Mouse (Mus musculus) adrenal gland, adult 18-20 months (tissue): ENCODE measurements around the gene Zbtb7a. TPM values are rescaled to one million over a fixed set of nuclear protein-coding genes. Genes with fewer than 3 reads are reported as not detected.
A peak's percentile ranks its signal among the peaks of the same experiment; 100 is the strongest.
"Not testable (repeated sequence)": the region's sequence is repeated elsewhere in the genome, so short reads cannot be mapped to it uniquely, and the experiment has no call there.

Source experiments
- DNase-seq, 2 experiments: peaks; one replicate each; pipeline ENCODE4 v3.0.0; 2021 to 2022; ENCODE audit warnings: low spot score in 2 of 2
- total RNA-seq, 2 experiments: library from RNA; stranded (reverse); gene quantifications; 1 replicate in 1 of 2; 2 replicates in 1 of 2; pipeline ENCODE4 v1.2.3; 2021

Zbtb7a gene
- total RNA-seq, 2 experiments from 2014 or later = 65.3 to 84.8 TPM

DNA sequence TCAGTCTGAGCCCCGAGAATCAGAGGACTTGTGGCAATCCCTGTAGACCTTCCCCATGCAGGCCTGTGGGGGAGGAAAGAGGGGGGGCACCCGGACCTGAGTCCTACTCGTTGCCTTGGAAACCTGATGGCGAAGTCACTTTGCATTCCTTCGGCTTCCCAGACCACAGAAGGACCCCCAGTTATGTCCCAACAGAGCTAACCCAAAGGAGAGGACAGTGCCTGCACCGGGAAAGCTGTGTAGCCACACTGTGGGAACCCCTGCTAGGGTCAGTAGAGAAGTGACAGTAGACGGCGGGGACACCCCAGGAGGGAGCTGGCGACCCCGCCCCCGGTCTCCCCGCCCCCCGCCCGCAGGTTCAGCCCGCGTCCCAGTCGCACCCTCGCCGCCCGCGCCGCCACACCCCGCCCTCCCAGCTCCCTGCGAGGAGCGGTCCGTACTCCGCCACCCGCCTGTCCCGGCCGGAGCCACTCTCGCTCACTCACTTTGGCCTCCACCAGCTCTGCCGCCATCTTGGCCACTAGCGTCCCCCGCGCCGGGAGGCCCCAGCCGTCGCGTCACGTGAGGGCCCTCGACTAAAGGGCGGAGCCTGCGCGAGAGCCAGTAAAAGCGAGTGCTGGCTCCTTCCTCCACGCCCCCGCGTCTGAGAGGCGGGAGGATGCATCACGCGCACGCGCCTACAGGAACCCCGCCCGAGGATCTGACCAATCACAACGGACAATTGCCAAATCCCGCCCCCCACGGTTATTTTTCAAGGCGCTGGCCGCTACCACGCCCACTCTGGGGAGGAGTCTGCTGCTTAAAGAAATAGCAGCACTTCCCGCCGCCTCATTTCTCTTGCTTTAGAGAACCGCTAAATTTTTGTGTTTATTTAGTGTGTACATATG is 32.4 kb downstream of the Zbtb7a start, which contains the start of gene Pias4:
Gene Pias4, minus strand, starts transcription at position 724 of the 887 bp plus-strand sequence.
- DNase-seq = peak; percentile 99

DNA sequence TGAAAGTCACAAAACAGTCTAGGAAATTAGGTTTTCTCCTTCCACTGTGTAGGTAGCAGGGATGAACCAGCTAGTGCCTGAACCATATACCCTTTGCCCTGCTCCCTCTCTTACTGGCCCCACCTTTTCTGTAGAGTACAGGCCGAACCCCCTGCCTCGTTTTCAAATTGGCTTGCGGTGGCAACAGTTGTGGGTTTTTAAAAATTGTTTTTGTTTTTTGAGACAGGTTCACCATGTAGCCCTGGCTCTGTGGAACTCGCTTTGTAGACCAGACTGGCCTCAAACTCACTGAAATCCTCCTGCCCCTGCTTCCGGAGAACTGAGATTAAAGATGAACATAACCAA is 33.0 kb downstream of the Zbtb7a start:
- DNase-seq = no peak

DNA sequence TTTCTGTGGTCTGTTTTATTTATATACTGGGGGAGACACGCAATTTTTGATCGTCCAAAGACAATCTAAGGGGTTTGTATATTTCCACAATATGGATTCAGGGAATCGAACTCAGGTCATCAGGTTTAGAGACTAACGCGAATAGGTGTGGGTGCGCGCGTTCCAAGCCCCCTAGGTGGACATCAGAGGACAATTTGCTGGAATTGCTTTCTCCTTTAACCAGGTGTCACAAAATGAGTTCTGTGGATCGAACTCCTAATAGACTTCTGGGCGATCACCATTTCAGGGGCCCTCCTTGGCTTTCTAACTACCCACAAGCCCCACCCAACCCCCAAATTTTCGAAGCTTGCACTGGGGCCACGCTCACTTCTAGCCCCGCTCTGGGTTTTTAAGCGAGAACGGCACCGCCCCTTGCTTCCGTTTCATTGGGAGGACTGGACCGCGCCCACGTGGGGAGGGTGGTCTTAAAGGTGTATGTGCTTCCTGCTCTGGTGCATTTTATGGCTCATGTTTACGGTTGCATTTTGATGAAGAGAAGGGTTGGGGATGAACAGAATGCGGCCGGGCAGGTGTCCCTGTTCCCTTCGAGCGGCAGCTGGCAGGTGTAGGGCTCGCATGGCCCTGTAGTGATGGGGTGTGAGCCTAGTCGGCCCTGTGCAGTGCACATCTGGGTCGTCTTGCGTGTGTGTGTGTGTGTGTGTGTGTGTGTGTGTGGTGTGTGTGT is 33.7 kb downstream of the Zbtb7a start:
- peak; percentile 71 to 77 for DNase-seq

DNA sequence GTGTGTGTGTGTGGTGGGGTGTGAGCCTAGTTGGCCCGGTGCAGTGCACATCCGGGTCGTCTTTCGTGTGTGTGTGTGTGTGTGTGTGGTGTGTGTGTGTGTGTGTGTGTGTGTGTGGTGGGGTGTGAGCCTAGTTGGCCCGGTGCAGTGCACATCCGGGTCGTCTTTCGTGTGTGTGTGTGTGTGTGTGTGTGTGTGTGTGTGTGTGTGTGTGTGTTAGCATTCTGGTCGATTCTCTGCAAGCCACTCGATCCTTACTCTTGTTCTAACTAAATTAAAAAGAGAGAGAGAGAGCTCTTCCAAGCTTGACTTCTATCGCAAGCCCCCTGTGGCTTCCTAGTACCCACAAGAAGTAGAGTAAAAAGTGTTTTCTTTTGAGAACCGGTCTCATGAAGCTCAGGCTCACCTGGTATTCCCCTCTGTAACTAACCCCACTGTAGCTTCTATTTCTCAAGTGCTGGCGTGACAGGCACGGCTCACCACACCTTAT is 34.4 kb downstream of the Zbtb7a start:
- DNase-seq = not testable (repeated sequence)

DNA sequence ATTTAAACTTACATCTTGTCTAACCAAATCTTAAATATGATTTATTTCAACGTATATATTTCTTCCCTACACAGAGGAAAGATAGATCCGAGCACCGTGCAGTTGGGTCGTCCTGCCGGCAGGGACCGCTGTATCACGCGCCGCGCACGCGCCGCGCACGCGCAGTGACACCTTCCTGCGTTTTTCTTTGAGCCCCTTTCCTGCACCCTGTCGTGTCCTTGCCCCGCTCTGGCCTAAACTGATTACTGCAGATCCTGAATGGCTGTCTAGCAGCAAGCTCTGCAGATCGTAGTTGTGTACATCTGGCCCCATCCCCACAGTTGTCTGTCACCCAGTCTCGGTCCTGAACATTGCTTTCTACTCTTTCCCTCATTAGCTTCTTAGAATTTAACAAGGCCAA is 38.1 kb downstream of the Zbtb7a start:
- DNase-seq = peak; percentile 83 to 85

DNA sequence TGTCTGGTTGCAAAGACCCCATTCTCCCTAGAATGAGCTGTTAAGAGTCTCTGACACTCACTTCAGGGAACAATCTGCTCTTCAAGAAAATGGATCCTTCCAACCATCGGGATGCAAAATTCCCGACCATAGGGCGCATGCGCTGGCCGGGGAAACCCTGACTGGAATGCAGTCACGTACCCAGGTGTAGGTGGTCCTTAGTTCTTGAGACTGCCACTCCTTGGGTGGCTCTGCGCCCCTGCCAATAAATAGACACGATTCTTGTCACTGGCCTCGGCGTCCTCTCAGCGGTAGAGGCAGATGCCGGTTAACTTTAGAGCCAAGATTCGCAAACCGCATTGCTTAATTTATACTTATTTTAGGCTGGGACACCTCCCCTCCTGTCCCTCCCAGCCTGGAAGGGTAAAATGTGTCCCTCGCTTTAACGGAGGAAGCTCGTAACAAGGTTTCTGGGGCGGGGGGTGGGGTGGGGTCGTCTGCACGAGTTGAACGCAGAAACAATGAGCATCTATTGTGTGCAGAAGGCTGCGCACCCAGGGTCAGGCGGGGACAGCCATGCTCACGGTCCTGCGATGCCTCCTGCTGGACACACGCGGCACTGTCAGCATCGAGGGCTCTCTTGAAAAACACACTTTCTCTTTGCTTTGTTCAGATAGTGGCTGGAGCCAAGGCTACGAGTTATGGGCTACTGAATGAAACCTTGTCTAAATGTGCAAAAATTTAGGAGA is 39.8 kb downstream of the Zbtb7a start:
- peak; percentile 86 to 89 for DNase-seq

DNA sequence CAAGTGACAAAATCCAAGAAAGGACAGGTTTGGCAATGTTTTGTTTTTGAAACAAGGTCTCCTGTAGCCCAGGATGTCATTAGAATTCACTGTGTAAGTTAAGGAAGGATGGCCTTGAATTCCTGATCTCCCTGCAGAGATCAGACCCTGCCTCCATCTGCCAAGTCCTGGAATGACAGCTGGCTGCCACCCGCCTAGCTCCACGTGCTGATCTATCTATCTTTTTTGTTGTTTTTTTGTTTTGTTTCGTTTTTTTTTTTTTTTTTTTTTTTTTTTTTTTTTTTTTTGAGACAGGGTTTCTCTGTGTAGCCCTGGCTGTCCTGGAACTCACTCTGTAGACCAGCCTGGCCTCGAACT is 40.3 kb downstream of the Zbtb7a start:
- DNase-seq = not testable (repeated sequence)

DNA sequence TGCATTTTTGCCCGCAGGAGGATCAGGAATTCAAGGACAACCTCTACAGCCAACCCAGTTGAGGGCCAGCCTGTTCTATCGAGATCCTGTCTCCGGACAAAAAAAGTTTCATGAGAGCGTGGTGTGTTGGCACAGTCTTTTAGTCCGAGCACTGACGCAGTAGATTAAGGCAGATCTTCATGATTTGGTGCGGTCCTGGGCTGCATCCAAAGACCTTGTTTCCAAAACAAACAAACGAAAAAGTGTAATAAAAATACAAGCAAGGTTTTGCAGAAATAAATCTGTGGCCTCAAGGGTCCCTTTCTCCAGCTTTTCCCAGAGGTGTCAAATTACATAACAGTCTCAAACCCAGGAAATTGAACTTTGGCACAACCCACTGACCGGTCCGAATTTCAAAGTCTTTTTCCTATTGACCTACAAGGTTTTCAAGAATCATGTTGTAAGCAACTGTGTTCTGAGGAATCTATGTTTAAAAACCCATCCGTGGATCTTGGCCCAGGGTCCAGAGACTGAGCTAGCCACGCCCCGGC is 41.0 kb downstream of the Zbtb7a start:
- DNase-seq = no peak

DNA sequence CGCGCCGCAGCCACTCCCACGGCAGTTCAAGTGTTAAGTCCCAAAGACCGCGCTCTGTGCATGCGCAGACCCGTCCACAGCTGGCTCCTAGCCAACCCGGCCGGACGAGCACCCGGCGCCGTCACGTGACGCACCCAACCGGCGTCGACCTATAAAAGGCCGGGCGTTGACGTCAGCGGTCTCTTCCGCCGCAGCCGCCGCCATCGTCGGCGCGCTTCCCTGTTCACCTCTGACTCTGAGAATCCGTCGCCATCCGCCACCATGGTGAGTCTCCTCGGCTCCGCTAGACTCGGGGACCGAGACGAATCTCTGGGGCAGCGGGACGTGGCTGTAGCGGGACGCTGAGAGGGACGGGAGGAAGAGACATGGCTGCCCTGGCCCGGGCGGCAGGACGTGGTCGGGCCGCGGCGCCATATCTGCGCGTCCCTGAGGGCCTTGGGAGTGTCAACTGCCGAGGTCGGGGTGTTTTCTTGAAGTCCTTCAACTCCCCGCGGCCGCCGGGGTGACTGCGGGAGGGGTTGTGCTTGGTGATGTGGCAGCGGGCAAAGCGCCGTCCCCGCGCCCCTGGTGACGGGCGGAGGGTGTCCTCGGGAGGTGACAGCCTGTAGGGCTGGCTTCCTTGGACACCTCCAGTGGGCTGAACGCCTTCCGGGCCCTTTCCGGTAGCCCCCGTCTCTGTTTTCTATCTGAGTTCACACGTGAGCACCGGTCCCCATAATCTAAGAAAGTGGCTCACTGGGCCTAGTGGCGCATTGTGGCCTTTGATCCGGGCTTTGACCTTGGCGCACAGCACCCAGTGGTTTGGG is 41.6 kb downstream of the Zbtb7a start, which contains the start of gene Eef2:
Gene Eef2, plus strand, starts transcription at position 166 of the 806 bp plus-strand sequence.
- peak; percentile 100 for DNase-seq

DNA sequence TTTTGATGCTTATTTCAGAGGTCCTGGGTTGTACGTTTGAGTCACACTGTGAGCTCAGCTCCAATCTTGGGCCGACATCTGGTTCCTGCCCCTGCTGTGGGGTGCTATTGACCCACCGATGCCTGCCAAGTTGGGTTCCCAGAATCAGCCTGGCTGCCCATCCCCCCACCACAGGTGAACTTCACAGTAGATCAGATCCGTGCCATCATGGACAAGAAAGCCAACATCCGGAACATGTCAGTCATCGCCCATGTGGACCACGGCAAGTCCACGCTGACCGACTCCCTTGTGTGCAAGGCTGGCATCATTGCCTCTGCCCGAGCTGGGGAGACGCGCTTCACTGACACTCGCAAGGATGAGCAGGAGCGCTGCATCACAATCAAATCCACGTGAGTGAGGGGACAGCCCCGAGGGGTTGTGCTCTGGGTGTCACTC is 42.5 kb downstream of the Zbtb7a start:
- no peak for DNase-seq

DNA sequence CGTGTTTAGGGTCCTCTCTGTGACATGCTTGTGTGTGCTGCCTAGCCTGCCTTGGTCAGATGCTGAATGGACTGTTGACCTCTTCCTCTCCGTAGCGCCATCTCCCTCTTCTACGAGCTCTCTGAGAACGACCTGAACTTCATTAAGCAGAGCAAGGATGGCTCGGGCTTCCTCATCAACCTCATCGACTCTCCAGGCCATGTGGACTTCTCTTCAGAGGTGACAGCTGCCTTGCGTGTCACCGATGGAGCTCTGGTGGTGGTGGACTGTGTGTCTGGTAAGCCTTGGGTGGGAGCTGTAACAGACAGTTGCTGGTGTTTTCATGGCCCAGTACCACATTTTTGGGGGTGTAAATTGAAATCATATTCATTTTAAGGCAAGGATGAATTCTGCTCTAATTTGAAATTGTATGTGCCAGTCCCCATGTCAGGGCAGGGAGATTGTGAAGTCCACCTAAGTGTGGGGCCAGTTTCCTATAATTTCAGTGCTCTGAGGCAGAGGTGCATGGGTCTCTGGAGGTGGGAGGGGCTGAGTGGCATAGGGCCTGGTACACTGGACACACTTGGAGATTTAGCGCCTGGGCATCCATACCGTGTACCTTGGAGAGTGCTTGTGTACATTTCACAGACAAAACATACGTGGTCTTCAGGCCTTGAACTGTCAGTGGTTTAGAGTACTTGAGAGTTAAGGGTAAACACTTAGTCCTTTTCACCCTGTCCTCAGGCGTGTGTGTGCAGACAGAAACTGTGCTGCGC is 43.1 kb downstream of the Zbtb7a start:
- DNase-seq = no peak

DNA sequence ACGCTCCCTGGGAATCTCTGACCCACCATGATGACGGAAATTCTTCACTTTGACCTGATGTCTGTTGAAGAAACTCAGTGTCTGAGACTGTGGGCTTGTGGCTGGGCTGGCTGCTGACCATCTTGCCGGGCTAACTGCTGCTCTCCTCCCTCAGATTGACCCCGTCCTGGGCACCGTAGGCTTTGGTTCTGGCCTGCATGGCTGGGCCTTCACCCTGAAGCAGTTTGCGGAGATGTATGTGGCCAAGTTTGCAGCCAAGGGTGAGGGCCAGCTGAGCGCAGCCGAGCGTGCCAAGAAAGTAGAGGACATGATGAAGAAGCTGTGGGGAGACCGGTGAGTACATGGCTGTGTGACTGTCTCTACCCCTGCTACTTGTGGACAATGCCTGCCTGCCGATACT is 43.9 kb downstream of the Zbtb7a start:
- DNase-seq = no peak

DNA sequence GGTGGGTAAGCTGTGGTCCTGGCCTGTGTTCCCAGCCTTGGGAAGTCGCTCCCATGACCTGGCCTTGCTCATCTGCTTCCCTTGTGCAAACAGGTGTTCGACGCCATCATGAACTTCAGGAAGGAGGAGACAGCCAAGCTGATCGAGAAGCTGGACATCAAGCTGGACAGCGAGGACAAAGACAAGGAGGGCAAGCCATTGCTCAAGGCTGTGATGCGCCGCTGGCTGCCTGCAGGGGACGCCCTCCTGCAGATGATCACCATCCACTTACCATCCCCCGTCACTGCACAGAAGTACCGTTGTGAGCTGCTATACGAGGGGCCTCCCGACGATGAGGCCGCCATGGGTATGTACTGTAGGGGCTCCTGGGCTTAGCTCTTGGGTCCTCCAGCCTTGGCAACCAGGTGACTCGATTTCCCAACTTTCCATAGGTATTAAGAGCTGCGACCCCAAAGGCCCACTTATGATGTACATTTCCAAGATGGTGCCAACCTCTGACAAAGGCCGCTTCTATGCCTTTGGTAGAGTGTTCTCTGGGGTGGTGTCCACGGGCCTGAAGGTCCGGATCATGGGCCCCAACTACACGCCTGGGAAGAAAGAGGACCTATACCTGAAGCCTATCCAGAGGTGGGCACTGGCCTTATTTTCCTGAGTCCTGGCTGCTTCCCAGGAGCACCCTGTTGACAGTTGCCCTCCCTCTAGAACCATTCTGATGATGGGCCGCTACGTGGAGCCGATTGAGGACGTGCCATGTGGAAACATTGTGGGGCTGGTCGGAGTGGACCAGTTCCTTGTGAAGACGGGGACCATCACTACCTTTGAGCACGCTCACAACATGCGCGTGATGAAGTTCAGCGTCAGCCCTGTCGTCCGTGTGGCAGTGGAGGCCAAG is 44.7 kb downstream of the Zbtb7a start:
- DNase-seq = no peak

DNA sequence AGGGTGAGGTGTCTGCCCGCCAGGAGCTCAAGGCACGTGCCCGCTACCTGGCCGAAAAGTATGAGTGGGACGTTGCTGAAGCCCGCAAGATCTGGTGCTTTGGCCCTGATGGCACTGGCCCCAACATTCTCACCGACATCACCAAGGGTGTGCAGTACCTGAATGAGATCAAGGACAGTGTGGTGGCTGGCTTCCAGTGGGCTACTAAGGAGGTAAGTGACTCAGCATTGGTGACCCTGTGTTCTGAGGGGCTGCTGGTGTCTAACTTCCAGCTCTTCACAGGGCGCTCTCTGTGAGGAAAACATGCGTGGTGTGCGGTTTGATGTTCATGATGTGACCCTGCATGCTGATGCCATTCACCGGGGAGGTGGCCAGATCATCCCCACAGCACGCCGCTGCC is 45.9 kb downstream of the Zbtb7a start:
- no peak for DNase-seq

DNA sequence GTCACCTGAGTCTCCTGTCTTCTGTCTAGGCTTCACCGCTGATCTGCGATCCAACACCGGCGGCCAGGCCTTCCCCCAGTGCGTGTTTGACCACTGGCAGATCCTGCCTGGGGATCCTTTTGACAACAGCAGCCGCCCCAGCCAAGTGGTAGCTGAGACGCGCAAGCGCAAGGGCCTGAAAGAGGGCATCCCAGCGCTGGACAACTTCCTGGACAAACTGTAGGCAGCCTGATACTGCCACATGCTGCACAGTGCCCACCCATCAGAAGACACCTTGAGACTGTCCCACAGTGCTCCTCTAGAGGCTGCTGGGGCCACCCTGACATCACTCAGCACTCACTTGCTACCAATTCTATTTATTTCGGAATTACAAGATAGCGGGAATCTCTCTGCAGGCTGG is 46.8 kb downstream of the Zbtb7a start:
- not testable (repeated sequence) for DNase-seq

DNA sequence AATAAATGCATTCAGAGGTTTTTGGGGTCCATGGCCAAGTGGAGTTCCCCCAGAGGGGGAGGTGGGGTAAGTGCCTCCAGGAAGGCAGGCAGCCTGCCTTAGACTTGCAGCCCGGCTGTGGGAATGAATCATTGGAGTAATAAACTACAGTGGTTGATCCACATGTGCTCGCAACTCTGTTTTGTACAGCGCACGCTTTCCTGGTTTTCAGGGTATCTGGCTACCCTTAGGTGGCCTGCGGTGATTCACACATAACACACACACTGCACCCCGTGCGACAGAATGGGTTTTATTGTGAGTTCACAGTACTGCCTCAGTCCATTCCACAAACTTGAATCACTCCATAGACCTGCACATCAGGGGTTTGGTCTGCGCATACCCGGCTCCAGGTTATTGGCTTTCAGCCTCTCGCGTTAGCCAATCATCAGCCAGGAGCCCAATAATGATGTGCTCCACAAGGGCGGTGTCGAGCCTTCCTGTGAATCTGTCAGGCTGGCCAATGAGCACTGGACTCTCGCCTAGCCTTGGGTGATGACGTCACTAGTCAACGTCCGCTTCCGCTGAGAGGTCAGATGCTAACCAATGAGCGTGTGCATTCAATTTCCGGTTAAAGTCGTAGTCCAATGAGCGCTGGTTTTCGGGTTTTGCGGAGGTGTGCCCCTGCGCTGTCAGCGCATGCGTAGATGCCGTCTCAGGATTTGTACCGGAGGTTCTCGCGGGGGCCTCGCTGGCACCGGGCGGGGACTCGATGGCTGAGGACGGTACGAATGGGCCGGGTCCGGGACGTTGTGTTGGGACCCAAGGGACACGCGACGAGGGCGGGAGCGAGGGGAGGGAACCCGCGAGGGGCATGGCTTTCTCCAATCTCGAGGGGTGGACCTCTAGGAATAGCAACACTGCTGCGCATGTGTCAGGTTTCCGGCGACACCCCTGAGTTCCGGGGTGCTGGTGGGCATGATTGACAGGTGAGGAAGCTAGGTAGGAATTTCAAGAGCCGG is 47.6 kb downstream of the Zbtb7a start, which contains the start of gene Dapk3:
Gene Dapk3, plus strand, starts transcription at position 670 of the 998 bp plus-strand sequence.
- peak; percentile 87 to 90 for DNase-seq

DNA sequence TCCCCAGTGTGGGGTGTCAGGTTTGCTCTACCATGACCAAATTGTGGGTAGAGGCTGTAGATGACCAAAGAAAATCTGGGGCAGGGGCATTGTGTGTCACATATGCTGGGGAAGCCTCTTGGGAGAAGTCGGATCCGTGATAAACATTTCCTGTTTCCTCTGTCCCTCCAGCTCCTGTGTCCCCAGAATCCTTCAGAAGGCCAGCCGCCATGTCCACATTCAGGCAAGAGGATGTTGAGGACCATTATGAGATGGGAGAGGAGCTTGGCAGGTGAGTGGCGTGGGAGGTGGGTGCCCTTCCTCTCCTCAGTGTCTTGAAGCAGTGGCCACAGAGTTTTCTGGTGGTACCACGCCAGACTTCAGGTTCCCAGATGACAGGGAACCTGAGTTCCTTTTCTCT is 48.8 kb downstream of the Zbtb7a start, which contains the start of gene 4930442H23Rik:
Gene 4930442H23Rik, minus strand, starts transcription at position 45 of the 400 bp plus-strand sequence.
- no peak for DNase-seq
